Mouse (Mus musculus) CD8-positive naive resting alpha-beta T cell, adult 57 days (primary cell): ENCODE data around the gene Zfp947. TPM values are rescaled to one million over a fixed set of nuclear protein-coding genes. Genes with fewer than 3 reads are reported as not detected.

Experiments
- total RNA-seq: library from RNA; stranded (reverse); gene quantifications from one replicate; pipeline ENCODE4 v1.2.4, GENCODE M21; 2023

Gene Zfp947
- total RNA-seq: 0.31 TPM

DNA sequence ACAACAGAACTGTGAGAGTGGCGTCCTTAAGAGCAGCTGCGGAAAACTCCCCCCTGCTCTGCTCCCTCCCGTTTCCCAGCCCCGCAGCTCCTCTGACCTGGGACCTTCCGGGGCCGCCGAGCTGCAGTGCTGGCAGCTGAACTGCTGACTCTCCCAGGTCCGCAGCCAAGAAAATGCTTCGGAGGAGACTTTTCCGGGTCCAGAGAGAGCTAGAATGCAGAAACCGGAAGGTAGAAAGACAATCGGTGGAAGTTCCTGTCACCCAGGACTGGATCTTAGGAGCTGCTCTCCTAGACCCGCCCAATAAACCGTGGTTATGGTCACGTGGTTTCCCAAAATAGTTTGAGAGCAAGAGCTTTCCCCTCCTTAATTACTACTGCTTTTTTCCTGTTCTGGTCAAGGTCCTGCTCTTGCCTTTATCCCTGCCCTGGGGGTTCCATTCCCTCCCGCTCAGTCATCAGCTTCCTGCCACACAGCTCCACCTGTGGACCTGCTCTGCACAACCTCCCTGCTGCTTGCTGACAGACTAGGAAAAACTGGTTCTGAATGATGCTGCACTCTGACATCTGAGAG is at the start of gene Zfp947:
Gene Zfp947 (minus strand): TSS at position 469 of the 573 bp plus-strand sequence.

Other genes starting within 250 kb of the Zfp947 start
- gene Zfp942, start 203.7 kb downstream of the Zfp947 start, total RNA-seq: 25.2 TPM
- 21.7 TPM for gene Zfp943, start 203.6 kb downstream of the Zfp947 start, total RNA-seq
- 5.9 TPM for gene Zfp994, start 59.4 kb upstream of the Zfp947 start, total RNA-seq
- gene CT030661.1, start 148.6 kb upstream of the Zfp947 start, total RNA-seq: 10.0 TPM
- 9.9 TPM for gene Zfp944, start 195.2 kb upstream of the Zfp947 start, total RNA-seq
- 13.2 TPM for gene Zfp758, start 195.3 kb upstream of the Zfp947 start, total RNA-seq